Mouse (Mus musculus): ENCODE results near the gene Clip3.

- TF ChIP-seq CTCF (IDR thresholded peaks at IDR 0.05; ENCODE audit: control insufficient read depth, insufficient read depth, insufficient replicate concordance, low read depth, low read length) (no peak), POLR2A (IDR thresholded peaks at IDR 0.05; ENCODE audit: control insufficient read depth, low read depth, low read length) (no peak)
Observed at GRCm38 (mm10) chr7:30320946-30321345, 29.4 kb downstream of the Clip3 start.
